Mouse (Mus musculus) forebrain, embryonic 14.5 days (tissue): ENCODE measurements around the gene Fgf8. TPM values are rescaled to one million over a fixed set of nuclear protein-coding genes. Genes with fewer than 3 reads are reported as not detected.

Source experiments
- ATAC-seq: fragments of 200-750 bp; cut with Nextera tagmentation; 2 replicates; pipeline ENCODE4 v1.8.0; 2017; ENCODE audit warnings: mild to moderate bottlenecking, moderate library complexity
- DNase-seq: peaks from one replicate; pipeline ENCODE4 v3.0.0-alpha.2; 2015; ENCODE audit warnings: low spot score
- H3K27ac ChIP-seq: fragments of 300-500 bp; sonication (generic); 2 replicates; pipeline ENCODE4 v1.5.1; 2014; ENCODE audit warnings: low read depth, mild to moderate bottlenecking, control low read depth, low read length, moderate library complexity
- H3K27me3 ChIP-seq: fragments of 300-500 bp; sonication (generic); replicated peaks from 2 replicates; pipeline ENCODE4 v1.6.1; 2014; ENCODE audit warnings: low read length, control low read depth, mixed read lengths; ENCODE audit not compliant: control insufficient read depth, insufficient read depth
- H3K36me3 ChIP-seq: fragments of 300-500 bp; sonication (generic); 2 replicates; pipeline ENCODE4 v1.6.1; 2014; ENCODE audit warnings: low read length, control low read depth; ENCODE audit not compliant: control insufficient read depth, insufficient read depth
- H3K4me1 ChIP-seq: fragments of 300-500 bp; sonication (generic); 2 replicates; pipeline ENCODE4 v1.6.1; 2014; ENCODE audit warnings: antibody characterized with exemption, low read length, control low read depth; ENCODE audit not compliant: control insufficient read depth, insufficient read depth
- H3K4me2 ChIP-seq: fragments of 300-500 bp; sonication (generic); 2 replicates; pipeline ENCODE4 v1.6.1; 2014; ENCODE audit warnings: mild to moderate bottlenecking, control low read depth, low read length
- H3K4me3 ChIP-seq: fragments of 300-500 bp; sonication (generic); 2 replicates; pipeline ENCODE4 v1.5.1; 2014; ENCODE audit warnings: low read depth, low read length, control low read depth
- H3K9ac ChIP-seq: fragments of 300-500 bp; sonication (generic); 2 replicates; pipeline ENCODE4 v1.6.1; 2014; ENCODE audit warnings: mild to moderate bottlenecking, low read length, control low read depth, moderate library complexity
- H3K9me3 ChIP-seq: fragments of 300-500 bp; sonication (generic); replicated peaks from 2 replicates; pipeline ENCODE4 v1.6.1; 2016; ENCODE audit warnings: low read length, control low read depth, mixed read lengths; ENCODE audit not compliant: control insufficient read depth
- WGBS: fragments of 180-500 bp; shearing (Covaris S2); extraction: QIAGEN DNeasy Blood & Tissue Kit; methylation state at CpG from one replicate; pipeline ENCODE4 v1.1.7; 2014; 5-methylcytosine and 5-hydroxymethylcytosine counted together
- polyA plus RNA-seq: library from polyadenylated mRNA; unstranded; fragments of >200 nt; fragmentation: Nextera tagmentation; extraction: Ambion mirVana; gene quantifications from 2 replicates; pipeline ENCODE4 v1.2.1, GENCODE M21; 2014

The Fgf8 gene
- polyA plus RNA-seq, 1 experiment from 2014 or later, result 2.4 TPM

- WGBS, result 2% methylated on average over 28 of the region's 28 CpGs
- DNase-seq (peak; percentile 64), ATAC-seq (peak; percentile 67)
Observed at GRCm38 (mm10) chr19:45736855-45737207, 5.9 kb downstream of the Fgf8 start.

GRCm38 (mm10) chr19:45736241-45736640 is 6.5 kb downstream of the Fgf8 start:
- no peaks in the 10 kb centered on the region for H3K36me3 ChIP-seq
- no peak for DNase-seq
- no peak overlapping the region for H3K27ac ChIP-seq
- WGBS, result 21% methylated on average over 1 of the region's 1 CpGs
- no peaks in the 10 kb centered on the region for H3K9me3 ChIP-seq
- no peak for ATAC-seq
- H3K27me3 ChIP-seq, result peaks cover 83% of the 10 kb centered on the region
- H3K4me2 ChIP-seq, result no peak overlapping the region
- H3K4me1 ChIP-seq, result peaks cover 8% of the 10 kb centered on the region
- no peak overlapping the region for H3K4me3 ChIP-seq
- H3K9ac ChIP-seq, result no peak overlapping the region

More at GRCm38 (mm10) chr19:45736855-45737207, 5.9 kb downstream of the Fgf8 start:
- Histone ChIP-seq H3K9ac (0 out of 2 replicates have a peak overlapping the region, but pooled peaks have one; percentile 25), H3K27ac (no peak overlapping the region), H3K4me3 (peak overlapping the region; percentile 19), H3K27me3 (peaks cover 89% of the 10 kb centered on the region), H3K9me3 (no peaks in the 10 kb centered on the region), H3K4me1 (peaks cover 8% of the 10 kb centered on the region), H3K36me3 (no peaks in the 10 kb centered on the region), H3K4me2 (peak overlapping the region; percentile 55)

- H3K4me3 ChIP-seq, result no peak overlapping the region
- no peaks in the 10 kb centered on the region for H3K36me3 ChIP-seq
- H3K4me2 ChIP-seq, result no peak overlapping the region
- DNase-seq, result no peak
- no peak overlapping the region for H3K27ac ChIP-seq
- H3K4me1 ChIP-seq, result peaks cover 8% of the 10 kb centered on the region
- 39% methylated on average over 7 of the region's 7 CpGs for WGBS
- H3K9ac ChIP-seq, result no peak overlapping the region
- no peak for ATAC-seq
- H3K9me3 ChIP-seq, result no peaks in the 10 kb centered on the region
- H3K27me3 ChIP-seq, result peaks cover 70% of the 10 kb centered on the region
Observed at GRCm38 (mm10) chr19:45734762-45735161, 8.0 kb downstream of the Fgf8 start.

GRCm38 (mm10) chr19:45734191-45734590 is 8.5 kb downstream of the Fgf8 start:
- Histone ChIP-seq H3K9ac (no peak overlapping the region), H3K4me2 (no peak overlapping the region), H3K27ac (no peak overlapping the region), H3K36me3 (no peaks in the 10 kb centered on the region), H3K27me3 (peaks cover 64% of the 10 kb centered on the region), H3K9me3 (no peaks in the 10 kb centered on the region), H3K4me1 (peaks cover 8% of the 10 kb centered on the region), H3K4me3 (no peak overlapping the region)
- 74% methylated on average over 5 of the region's 5 CpGs for WGBS
- DNase-seq (no peak), ATAC-seq (no peak)

- H3K27me3 ChIP-seq, result peaks cover 58% of the 10 kb centered on the region
- peaks cover 8% of the 10 kb centered on the region for H3K4me1 ChIP-seq
- no peak overlapping the region for H3K4me2 ChIP-seq
- DNase-seq, result no peak
- no peaks in the 10 kb centered on the region for H3K36me3 ChIP-seq
- H3K9me3 ChIP-seq, result no peaks in the 10 kb centered on the region
- 18% methylated on average over 10 of the region's 10 CpGs for WGBS
- ATAC-seq, result no peak
- no peak overlapping the region for H3K4me3 ChIP-seq
- no peak overlapping the region for H3K27ac ChIP-seq
- no peak overlapping the region for H3K9ac ChIP-seq
Observed at GRCm38 (mm10) chr19:45733564-45733963, 9.2 kb downstream of the Fgf8 start.

GRCm38 (mm10) chr19:45731658-45732057 is 11.1 kb downstream of the Fgf8 start:
- Histone ChIP-seq H3K4me1 (no peaks in the 10 kb centered on the region), H3K9me3 (no peaks in the 10 kb centered on the region), H3K27ac (no peak overlapping the region), H3K36me3 (no peaks in the 10 kb centered on the region), H3K27me3 (peaks cover 39% of the 10 kb centered on the region), H3K9ac (no peak overlapping the region), H3K4me3 (no peak overlapping the region), H3K4me2 (no peak overlapping the region)
- WGBS, result 84% methylated on average over 7 of the region's 7 CpGs
- ATAC-seq, result no peak
- DNase-seq, result no peak

GRCm38 (mm10) chr19:45730042-45730441 is 12.7 kb downstream of the Fgf8 start:
- WGBS, result 69% methylated on average over 8 of the region's 8 CpGs
- no peak for DNase-seq
- Histone ChIP-seq H3K4me2 (no peak overlapping the region), H3K27ac (no peak overlapping the region), H3K36me3 (no peaks in the 10 kb centered on the region), H3K27me3 (peaks cover 24% of the 10 kb centered on the region), H3K4me3 (no peak overlapping the region), H3K9me3 (no peaks in the 10 kb centered on the region), H3K4me1 (no peaks in the 10 kb centered on the region), H3K9ac (no peak overlapping the region)
- no peak for ATAC-seq

GRCm38 (mm10) chr19:45727231-45727630 is 15.5 kb downstream of the Fgf8 start:
- no peak overlapping the region for H3K4me3 ChIP-seq
- no peaks in the 10 kb centered on the region for H3K27me3 ChIP-seq

GRCm38 (mm10) chr19:45725677-45726277 is 16.9 kb downstream of the Fgf8 start:
- Histone ChIP-seq H3K9ac (no peak overlapping the region), H3K4me2 (no peak overlapping the region), H3K36me3 (no peaks in the 10 kb centered on the region), H3K4me3 (no peak overlapping the region), H3K27ac (no peak overlapping the region), H3K9me3 (no peaks in the 10 kb centered on the region), H3K4me1 (no peaks in the 10 kb centered on the region), H3K27me3 (no peaks in the 10 kb centered on the region)
- DNase-seq, result no peak
- no peak for ATAC-seq
- 59% methylated on average over 14 of the region's 14 CpGs for WGBS

More at GRCm38 (mm10) chr19:45727231-45727630, 15.5 kb downstream of the Fgf8 start:
- H3K4me2 ChIP-seq, result no peak overlapping the region
- no peak overlapping the region for H3K27ac ChIP-seq
- ATAC-seq (no peak), DNase-seq (no peak)
- H3K9me3 ChIP-seq, result no peaks in the 10 kb centered on the region
- no peaks in the 10 kb centered on the region for H3K36me3 ChIP-seq
- WGBS, result 81% methylated on average over 10 of the region's 10 CpGs
- no peaks in the 10 kb centered on the region for H3K4me1 ChIP-seq
- no peak overlapping the region for H3K9ac ChIP-seq
